Mouse (Mus musculus) MEL (cell line): ENCODE data around the gene Sun2. TPM values are rescaled to one million over a fixed set of nuclear protein-coding genes. Genes with fewer than 3 reads are reported as not detected.
A peak's percentile ranks its signal among the peaks of the same experiment; 100 is the strongest.

Experiments
- DNase-seq: peaks from one replicate; pipeline ENCODE4 v3.0.0; 2011; ENCODE audit warnings: low read depth, low spot score
- H3K27ac ChIP-seq: 2 replicates; pipeline ENCODE4 v1.5.1; 2012; ENCODE audit warnings: low read depth, mild to moderate bottlenecking, control low read depth, low read length, moderate library complexity; ENCODE audit not compliant: control insufficient read depth
- H3K27me3 ChIP-seq, 2 experiments: fragments of 150-350 bp in 1 of 2; sonication (generic) in 1 of 2; 2 replicates each; pipeline ENCODE4 v1.6.1; 2012; ENCODE audit warnings: low read length in 2 of 2, mild to moderate bottlenecking in 2 of 2, improper control_type of control experiment in 1 of 2, moderate library complexity in 1 of 2; ENCODE audit not compliant: insufficient read depth in 2 of 2, control insufficient read depth in 1 of 2
- H3K36me3 ChIP-seq, 2 experiments: 2 replicates each; pipeline ENCODE4 v1.6.1; 2012 to 2014; ENCODE audit warnings: low read length in 2 of 2, improper control_type of control experiment in 1 of 2, inconsistent platforms in 1 of 2, mild to moderate bottlenecking in 1 of 2; ENCODE audit not compliant: insufficient read depth in 2 of 2, control insufficient read depth in 1 of 2
- H3K4me1 ChIP-seq, 2 experiments: fragments of 150-350 bp in 1 of 2; sonication (generic) in 1 of 2; 2 replicates each; pipeline ENCODE4 v1.6.1; 2012; ENCODE audit warnings: low read length in 2 of 2, improper control_type of control experiment in 1 of 2, mild to moderate bottlenecking in 1 of 2; ENCODE audit not compliant: insufficient read depth in 2 of 2, control insufficient read depth in 1 of 2
- H3K4me3 ChIP-seq, 2 experiments: fragments of 150-350 bp in 1 of 2; sonication (generic) in 1 of 2; 2 replicates each; pipeline ENCODE4 v1.5.1; 2012; ENCODE audit warnings: low read depth in 2 of 2, low read length in 2 of 2, mild to moderate bottlenecking in 2 of 2, moderate library complexity in 2 of 2, control low read depth in 1 of 2, improper control_type of control experiment in 1 of 2; ENCODE audit not compliant: control insufficient read depth in 1 of 2, insufficient read depth in 1 of 2
- H3K79me2 ChIP-seq: 2 replicates; pipeline ENCODE4 v1.6.1; 2012; ENCODE audit warnings: mild to moderate bottlenecking, low read length, moderate library complexity; ENCODE audit not compliant: control insufficient read depth, poor library complexity, insufficient read depth
- H3K9ac ChIP-seq: 2 replicates; pipeline ENCODE4 v1.6.1; 2012; ENCODE audit warnings: low read depth, mild to moderate bottlenecking, control low read depth, low read length, moderate library complexity; ENCODE audit not compliant: control insufficient read depth, poor library complexity, severe bottlenecking
- H3K9me3 ChIP-seq: fragments of 150-350 bp; sonication (generic); replicated peaks from 2 replicates; pipeline ENCODE4 v1.6.1; 2012; ENCODE audit warnings: mild to moderate bottlenecking, low read length, improper control_type of control experiment, moderate library complexity; ENCODE audit not compliant: insufficient read depth
- BHLHE40 ChIP-seq: IDR thresholded peaks from 2 replicates; pipeline ENCODE4 v1.6.1; 2012; ENCODE audit warnings: low read depth, mild to moderate bottlenecking, inconsistent platforms, low read length, improper control_type of control experiment, borderline replicate concordance
- CHD2 ChIP-seq: IDR thresholded peaks from 2 replicates; pipeline ENCODE4 v1.6.1; 2011; ENCODE audit warnings: low read length, improper control_type of control experiment
- CTCF ChIP-seq, 3 experiments: IDR thresholded peaks in 2 of 3; conservative IDR thresholded peaks in 1 of 3; 2 replicates each; pipeline ENCODE4 v1.5.1; 2011 to 2012; ENCODE audit warnings: low read length in 3 of 3, low read depth in 2 of 3, mild to moderate bottlenecking in 2 of 3, improper control_type of control experiment in 1 of 3, inconsistent platforms in 1 of 3, mixed read lengths in 1 of 3, moderate library complexity in 1 of 3; ENCODE audit not compliant: control insufficient read depth in 1 of 3, insufficient read depth in 1 of 3, poor library complexity in 1 of 3, severe bottlenecking in 1 of 3
- ELF1 ChIP-seq: IDR thresholded peaks from 2 replicates; pipeline ENCODE4 v1.6.1; 2014; ENCODE audit warnings: low read depth, mild to moderate bottlenecking, inconsistent platforms, low read length, improper control_type of control experiment, moderate library complexity
- ETS1 ChIP-seq: IDR thresholded peaks from 2 replicates; pipeline ENCODE4 v1.6.1; 2012; ENCODE audit warnings: low read depth, mild to moderate bottlenecking, inconsistent platforms, low read length, improper control_type of control experiment, moderate library complexity
- GABPA ChIP-seq: IDR thresholded peaks from 2 replicates; pipeline ENCODE4 v1.6.1; 2012; ENCODE audit warnings: low read depth, mild to moderate bottlenecking, inconsistent platforms, low read length, improper control_type of control experiment, moderate library complexity
- HCFC1 ChIP-seq: IDR thresholded peaks from 2 replicates; pipeline ENCODE4 v1.6.1; 2012; ENCODE audit warnings: low read depth, mild to moderate bottlenecking, inconsistent platforms, low read length, improper control_type of control experiment, moderate library complexity
- JUND ChIP-seq: IDR thresholded peaks from 2 replicates; pipeline ENCODE4 v1.6.1; 2011; ENCODE audit warnings: low read depth, mild to moderate bottlenecking, improper control_type of control experiment, low read length
- MAFK ChIP-seq: IDR thresholded peaks from 2 replicates; pipeline ENCODE4 v1.6.1; 2011; ENCODE audit warnings: low read depth, mild to moderate bottlenecking, low read length, improper control_type of control experiment, borderline replicate concordance
- MAZ ChIP-seq: IDR thresholded peaks from 2 replicates; pipeline ENCODE4 v1.6.1; 2012; ENCODE audit warnings: low read depth, mild to moderate bottlenecking, inconsistent platforms, low read length, improper control_type of control experiment
- MYB ChIP-seq: IDR thresholded peaks from 2 replicates; pipeline ENCODE4 v1.6.1; 2011; ENCODE audit warnings: mild to moderate bottlenecking, low read depth, low read length, improper control_type of control experiment
- SIN3A ChIP-seq: IDR thresholded peaks from 2 replicates; pipeline ENCODE4 v1.6.1; 2012; ENCODE audit warnings: low read length, improper control_type of control experiment, inconsistent platforms
- TAL1 ChIP-seq: IDR thresholded peaks from 2 replicates; pipeline ENCODE4 v1.6.1; 2012; ENCODE audit warnings: mild to moderate bottlenecking, inconsistent platforms, low read length, moderate library complexity, mixed read lengths
- TBP ChIP-seq: IDR thresholded peaks from 2 replicates; pipeline ENCODE4 v1.8.0; 2011; ENCODE audit warnings: low read depth, low read length, improper control_type of control experiment
- TCF12 ChIP-seq: IDR thresholded peaks from 2 replicates; pipeline ENCODE4 v1.6.1; 2014; ENCODE audit warnings: low read depth, mild to moderate bottlenecking, inconsistent platforms, low read length, improper control_type of control experiment, moderate library complexity
- USF1 ChIP-seq: IDR thresholded peaks from 2 replicates; pipeline ENCODE4 v1.6.1; 2014; ENCODE audit warnings: low read depth, mild to moderate bottlenecking, inconsistent platforms, low read length, improper control_type of control experiment, moderate library complexity
- USF2 ChIP-seq, 2 experiments: IDR thresholded peaks; 2 replicates each; pipeline ENCODE4 v1.6.1; 2011 to 2012; ENCODE audit warnings: improper control_type of control experiment in 2 of 2, low read length in 2 of 2, borderline replicate concordance in 1 of 2, inconsistent platforms in 1 of 2, low read depth in 1 of 2, mild to moderate bottlenecking in 1 of 2; ENCODE audit not compliant: insufficient read depth in 1 of 2
- ZKSCAN1 ChIP-seq: IDR thresholded peaks from 2 replicates; pipeline ENCODE4 v1.6.1; 2012; ENCODE audit warnings: low read depth, mild to moderate bottlenecking, inconsistent platforms, low read length, improper control_type of control experiment, moderate library complexity
- ZNF384 ChIP-seq: IDR thresholded peaks from 2 replicates; pipeline ENCODE4 v1.6.1; 2012; ENCODE audit warnings: low read depth, mild to moderate bottlenecking, inconsistent platforms, low read length, improper control_type of control experiment
- polyA plus RNA-seq, 2 experiments: library from polyadenylated mRNA; stranded (reverse) in 1 of 2; unstranded in 1 of 2; fragments of >175 nt in 1 of 2; fragments of >200 nt in 1 of 2; gene quantifications; 2 replicates each; pipeline versions ENCODE4 v1.2.1 to v1.2.4; 2012; ENCODE audit warnings: low replicate concordance in 2 of 2, low read depth in 1 of 2; ENCODE audit not compliant: insufficient read length in 2 of 2, insufficient read depth in 1 of 2, missing spikeins in 1 of 2
- total RNA-seq: library from RNA; depleted of rRNA; stranded (reverse); fragments of 300-350 nt; gene quantifications from 2 replicates; pipeline ENCODE4 v1.2.3, GENCODE M21; 2012

Sun2 gene
- total and polyA plus RNA-seq, 3 experiments: 4.3 to 10.6 TPM; not detected in 1

DNA sequence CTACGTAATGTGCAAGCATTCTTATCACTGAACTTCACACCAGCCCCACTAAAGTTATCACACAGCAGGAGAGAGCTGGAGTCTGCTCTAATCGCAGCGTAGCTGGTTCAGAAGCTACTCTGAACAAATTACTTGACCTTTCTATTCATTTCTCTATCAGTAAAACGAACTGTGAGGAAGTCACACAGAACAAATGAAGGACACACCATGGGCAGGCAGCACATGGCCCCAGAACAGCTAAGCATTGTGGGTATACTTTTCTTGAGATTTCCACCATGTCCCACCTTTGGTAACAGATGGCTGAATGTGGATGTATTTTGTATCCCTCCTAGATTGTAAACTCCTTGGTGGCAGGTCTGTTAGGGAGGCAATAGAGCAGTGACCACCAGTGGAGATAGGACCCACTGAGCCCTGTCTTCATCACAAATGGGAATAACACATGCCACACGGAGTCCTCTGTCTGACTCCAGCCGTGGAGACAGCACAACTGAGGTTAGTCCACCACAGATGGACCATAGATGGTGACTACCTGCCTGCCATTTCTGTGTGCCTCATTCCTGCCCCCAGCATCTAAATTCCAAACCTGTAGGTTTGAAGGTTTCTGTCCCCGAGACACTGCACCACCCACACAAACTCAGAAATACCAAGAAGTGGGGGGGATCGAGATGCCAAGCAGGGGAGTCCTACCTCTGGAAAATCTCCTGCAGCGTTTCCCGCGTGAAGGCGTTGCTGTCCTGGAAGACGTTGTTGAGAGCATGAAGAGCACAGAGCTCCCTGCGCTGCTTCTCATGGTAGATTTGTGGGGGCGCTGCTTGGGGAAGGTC is 56.1 kb downstream of the Sun2 start (continued):
- TF ChIP-seq USF1 (0 out of 2 replicates have a peak, but pooled peaks have one; percentile 25), MAFK (no peak), MYB (no peak), MAZ (0 out of 2 replicates have a peak, but pooled peaks have one; percentile 26), TAL1 (peak; percentile 74), BHLHE40 (no peak), GABPA (no peak), ZKSCAN1 (no peak), TCF12 (peak; percentile 83), SIN3A (peak; percentile 92), TBP (peak; percentile 39; the same call in 1 of the 2 replicates), ELF1 (no peak), ZNF384 (no peak), CTCF (IDR thresholded peaks at IDR 0.05 in 2 of 3, conservative IDR thresholded peaks at IDR 0.05 in 1 of 3; ENCODE audit: control insufficient read depth in 1 of 3, insufficient read depth in 1 of 3, low read depth in 2 of 3, low read length in 3 of 3, poor library complexity in 1 of 3, severe bottlenecking in 1 of 3) (no peak), HCFC1 (0 out of 2 replicates have a peak, but pooled peaks have one; percentile 27), JUND (no peak), USF2 (IDR thresholded peaks at IDR 0.05; ENCODE audit: borderline replicate concordance in 1 of 2, insufficient read depth in 1 of 2, low read depth in 1 of 2, low read length in 2 of 2) (no peak)

DNA sequence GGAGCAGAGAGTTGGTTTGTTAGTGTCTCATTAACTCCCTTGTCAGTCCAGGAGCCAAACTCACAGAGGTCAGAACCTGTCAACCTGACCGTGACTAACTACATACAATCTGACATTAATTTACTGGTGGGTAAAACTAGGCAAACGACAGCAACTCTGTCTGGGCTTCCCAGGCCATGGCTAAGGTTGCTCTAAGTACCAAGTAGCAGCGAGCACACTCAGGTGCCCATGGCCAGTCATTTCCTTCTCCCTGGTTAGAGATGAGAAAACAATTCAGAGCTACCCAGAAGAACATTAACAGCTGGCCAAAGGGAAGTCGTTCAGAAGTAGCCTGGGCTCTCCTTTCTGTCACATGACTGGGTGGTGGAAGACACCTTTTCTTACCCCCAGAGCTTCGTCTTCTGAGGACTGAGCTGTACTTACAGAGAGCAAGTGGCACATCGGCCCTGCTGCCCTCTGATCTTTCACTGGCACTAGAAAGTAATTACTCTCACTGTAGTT is 57.1 kb downstream of the Sun2 start:
- peak overlapping the region; percentile 97 for H3K9ac ChIP-seq
- H3K36me3 ChIP-seq: peaks cover 2 to 34% of the 10 kb centered on the region in 2 experiments; a peak in 3 of 4 replicates
- no peaks in the 10 kb centered on the region for H3K27me3 ChIP-seq

More for the DNA sequence above, 57.1 kb downstream of the Sun2 start:
- Histone ChIP-seq H3K4me3 (peak overlapping the region; percentile 93 to 96), H3K4me1 (peaks cover 6 to 29% of the 10 kb centered on the region in 2 experiments), H3K79me2 (peaks cover 72% of the 10 kb centered on the region), H3K27ac (peak overlapping the region; percentile 84), H3K9me3 (no peaks in the 10 kb centered on the region)
- peak; percentile 78 for TF ChIP-seq USF1
- TF ChIP-seq TBP: 0 out of 2 replicates have a peak, but pooled peaks have one; percentile 17
- TF ChIP-seq CHD2: no peak
- peak; percentile 13; the same call in 1 of the 2 replicates for TF ChIP-seq ETS1
- peak; percentile 53 for DNase-seq
